Mouse (Mus musculus) liver, adult 2 months (tissue): ENCODE results near the gene Rnf213. TPM values are rescaled to one million over a fixed set of nuclear protein-coding genes. Genes with fewer than 3 reads are reported as not detected.

Source experiments
- DNase-seq: peaks from one replicate; pipeline ENCODE4 v3.0.0-alpha.2; 2011; ENCODE audit warnings: low read depth, low spot score; ENCODE audit errors: extremely low read depth
- H3K27ac ChIP-seq: fragments of 200-500 bp; replicated peaks from 2 replicates; pipeline ENCODE4 v1.5.1; 2012; ENCODE audit warnings: low read depth, mild to moderate bottlenecking, control low read depth, inconsistent platforms, low read length; ENCODE audit not compliant: insufficient read depth
- H3K27me3 ChIP-seq: fragments of 200-500 bp; 2 replicates; pipeline ENCODE4 v1.6.1; 2012; ENCODE audit warnings: mild to moderate bottlenecking, moderate library complexity, low read length, inconsistent platforms; ENCODE audit not compliant: control insufficient read depth, insufficient read depth
- H3K36me3 ChIP-seq: fragments of 200-500 bp; 2 replicates; pipeline ENCODE4 v1.6.1; 2012; ENCODE audit warnings: low read length, inconsistent platforms; ENCODE audit not compliant: control insufficient read depth, insufficient read depth
- H3K4me1 ChIP-seq: fragments of 200-500 bp; 2 replicates; pipeline ENCODE4 v1.6.1; 2011; ENCODE audit warnings: low read length; ENCODE audit not compliant: control insufficient read depth, insufficient read depth
- H3K4me3 ChIP-seq: fragments of 200-500 bp; 2 replicates; pipeline ENCODE4 v1.5.1; 2011; ENCODE audit warnings: low read depth, mild to moderate bottlenecking, control low read depth, low read length, moderate library complexity; ENCODE audit not compliant: insufficient read depth
- H3K79me2 ChIP-seq: fragments of 200-500 bp; 2 replicates; pipeline ENCODE4 v1.6.1; 2012; ENCODE audit warnings: inconsistent platforms, mild to moderate bottlenecking, low read length, moderate library complexity; ENCODE audit not compliant: control insufficient read depth, insufficient read depth
- H3K9ac ChIP-seq: fragments of 200-500 bp; 2 replicates; pipeline ENCODE4 v1.6.1; 2012; ENCODE audit warnings: low read depth, mild to moderate bottlenecking, control low read depth, inconsistent platforms, low read length
- CTCF ChIP-seq: fragments of 200-500 bp; IDR thresholded peaks from 2 replicates; pipeline ENCODE4 v1.5.1; 2011; ENCODE audit warnings: low read depth, low read length, control low read depth
- POLR2A ChIP-seq: fragments of 200-500 bp; IDR thresholded peaks from 2 replicates; pipeline ENCODE4 v1.6.1; 2011; ENCODE audit warnings: low read length, control low read depth; ENCODE audit not compliant: insufficient read depth; ENCODE audit errors: extremely low read depth
- WGBS: fragments of 180-500 bp; shearing (Covaris S2); methylation state at CpG from one replicate; pipeline ENCODE4 v1.1.7; 2018; 5-methylcytosine and 5-hydroxymethylcytosine counted together
- polyA plus RNA-seq: library from polyadenylated mRNA; depleted of rRNA; stranded (reverse); fragments of >200 nt; gene quantifications from 2 replicates; pipeline ENCODE4 v1.2.3, GENCODE M21; 2012
- total RNA-seq: library from RNA; depleted of rRNA; stranded (reverse); fragments of >200 nt; gene quantifications from 2 replicates; pipeline ENCODE4 v1.2.3, GENCODE M21; 2014

The Rnf213 gene
- total and polyA plus RNA-seq, 2 experiments, result 16.9 to 43.5 TPM

- Histone ChIP-seq H3K27me3 (no peaks in the 10 kb centered on the region), H3K9ac (peak within 1 kb of the TSS; percentile 96), H3K36me3 (peaks cover 15% of the 10 kb centered on the region), H3K4me1 (peaks cover 4% of the 10 kb centered on the region), H3K79me2 (peaks cover 3% of the 10 kb centered on the region; the same call in 1 of the 2 replicates), H3K27ac (peak within 1 kb of the TSS; percentile 93), H3K4me3 (peak within 1 kb of the TSS; percentile 86)
- peak; percentile 85 for DNase-seq
- 1% methylated on average over 66 of the region's 66 CpGs for WGBS
- TF ChIP-seq CTCF, result peak; percentile 89
- 0 out of 2 replicates have a peak, but pooled peaks have one; percentile 28 for TF ChIP-seq POLR2A
Observed at GRCm38 (mm10) chr11:119490861-119491689, 98.2 kb downstream of the Rnf213 start, which contains the start of gene Endov. Gene Endov (plus strand): TSS chr11:119491347.

GRCm38 (mm10) chr11:119491690-119492087 is 98.8 kb downstream of the Rnf213 start:
- no peak for TF ChIP-seq POLR2A
- TF ChIP-seq CTCF, result no peak
- Histone ChIP-seq H3K4me3 (peak overlapping the region; percentile 86), H3K36me3 (peaks cover 10% of the 10 kb centered on the region), H3K27me3 (no peaks in the 10 kb centered on the region), H3K27ac (0 out of 2 replicates have a peak overlapping the region, but pooled peaks have one; percentile 18), H3K4me1 (peaks cover 4% of the 10 kb centered on the region), H3K9ac (peak overlapping the region; percentile 96), H3K79me2 (peaks cover 3% of the 10 kb centered on the region; the same call in 1 of the 2 replicates)
- no peak for DNase-seq
- WGBS, result 4% methylated on average over 27 of the region's 27 CpGs

- Histone ChIP-seq H3K9ac (no peak overlapping the region), H3K79me2 (peaks cover 3% of the 10 kb centered on the region; the same call in 1 of the 2 replicates), H3K4me3 (no peak overlapping the region), H3K4me1 (peaks cover 4% of the 10 kb centered on the region), H3K36me3 (peaks cover 2% of the 10 kb centered on the region), H3K27ac (no peak overlapping the region), H3K27me3 (no peaks in the 10 kb centered on the region)
- WGBS, result 95% methylated on average over 6 of the region's 6 CpGs
- DNase-seq, result no peak
- TF ChIP-seq CTCF (no peak), POLR2A (no peak)
Observed at GRCm38 (mm10) chr11:119492830-119493229, 99.9 kb downstream of the Rnf213 start.

- Histone ChIP-seq H3K27me3 (no peaks in the 10 kb centered on the region), H3K27ac (no peak overlapping the region), H3K79me2 (peaks cover 3% of the 10 kb centered on the region; the same call in 1 of the 2 replicates), H3K36me3 (no peaks in the 10 kb centered on the region; the same call in 1 of the 2 replicates), H3K9ac (no peak overlapping the region), H3K4me3 (no peak overlapping the region), H3K4me1 (peaks cover 4% of the 10 kb centered on the region)
- WGBS, result 62% methylated on average over 4 of the region's 4 CpGs
- DNase-seq, result no peak
- TF ChIP-seq POLR2A, result no peak
- no peak for TF ChIP-seq CTCF
Observed at GRCm38 (mm10) chr11:119493516-119493915, 100.6 kb downstream of the Rnf213 start.

- H3K27ac ChIP-seq, result no peak overlapping the region
- H3K4me3 ChIP-seq, result no peak overlapping the region
- no peak overlapping the region for H3K9ac ChIP-seq
- no peak for DNase-seq
- no peaks in the 10 kb centered on the region for H3K4me1 ChIP-seq
- no peaks in the 10 kb centered on the region for H3K27me3 ChIP-seq
- TF ChIP-seq POLR2A (no peak), CTCF (no peak)
- 95% methylated on average over 5 of the region's 5 CpGs for WGBS
- peaks cover 3% of the 10 kb centered on the region; the same call in 1 of the 2 replicates for H3K79me2 ChIP-seq
- H3K36me3 ChIP-seq, result no peaks in the 10 kb centered on the region; the same call in 1 of the 2 replicates
Observed at GRCm38 (mm10) chr11:119496147-119496546, 103.2 kb downstream of the Rnf213 start.
